Mouse (Mus musculus) testis, adult 2 months (tissue): ENCODE results near the gene Heatr5a.

ENCODE experiments used
- CTCF ChIP-seq: fragments of 200-500 bp; IDR thresholded peaks from 2 replicates; pipeline ENCODE4 v1.5.1; 2012; ENCODE audit warnings: low read depth, mild to moderate bottlenecking, inconsistent platforms, low read length, moderate library complexity; ENCODE audit not compliant: control insufficient read depth, insufficient read depth, insufficient replicate concordance
- POLR2A ChIP-seq: fragments of 200-500 bp; IDR thresholded peaks from 2 replicates; pipeline ENCODE4 v1.6.1; 2012; ENCODE audit warnings: low read depth, mild to moderate bottlenecking, inconsistent platforms, low read length, moderate library complexity; ENCODE audit not compliant: control insufficient read depth

DNA sequence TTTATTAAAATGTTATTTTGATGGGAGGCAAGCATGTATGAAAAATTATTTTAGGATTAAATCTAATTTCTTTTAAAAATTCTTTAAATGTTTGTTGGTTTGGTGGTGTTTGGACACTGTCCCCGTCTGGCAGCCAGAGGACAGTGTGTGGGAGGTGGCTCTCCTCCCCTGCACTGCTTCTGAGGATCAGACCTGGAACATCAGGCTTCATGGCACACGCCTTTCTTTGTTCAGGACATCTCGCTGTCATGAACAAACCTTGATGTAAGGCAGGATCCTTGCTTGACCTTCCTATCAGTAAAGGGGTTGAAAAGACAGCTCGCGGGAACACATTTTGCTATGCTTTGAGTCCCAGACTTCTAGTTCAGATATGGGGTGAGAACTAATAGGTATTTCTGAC, 61.9 kb downstream of the Heatr5a start:
- TF ChIP-seq CTCF (no peak), POLR2A (no peak)
